Mouse (Mus musculus) ES-Bruce4 (cell line): ENCODE measurements around the gene Clec12b. TPM values are rescaled to one million over a fixed set of nuclear protein-coding genes. Genes with fewer than 3 reads are reported as not detected.

ENCODE experiments used
- H3K27ac ChIP-seq: 2 replicates; pipeline ENCODE4 v1.5.1; 2012; ENCODE audit warnings: low read length, inconsistent platforms; ENCODE audit not compliant: insufficient read depth
- H3K27me3 ChIP-seq: 2 replicates; pipeline ENCODE4 v1.6.1; 2012; ENCODE audit warnings: mild to moderate bottlenecking, low read length, inconsistent platforms; ENCODE audit not compliant: control insufficient read depth, poor library complexity, insufficient read depth, severe bottlenecking
- H3K36me3 ChIP-seq: 2 replicates; pipeline ENCODE4 v1.6.1; 2012; ENCODE audit warnings: inconsistent platforms, mild to moderate bottlenecking, low read length, moderate library complexity; ENCODE audit not compliant: control insufficient read depth, poor library complexity, insufficient read depth, severe bottlenecking
- H3K4me1 ChIP-seq: one replicate; pipeline ENCODE4 v1.8.1; 2011; ENCODE audit warnings: low read length; ENCODE audit not compliant: control insufficient read depth, insufficient read depth
- H3K4me3 ChIP-seq: 2 replicates; pipeline ENCODE4 v1.5.1; 2011; ENCODE audit warnings: low read depth, mild to moderate bottlenecking, low read length
- H3K9ac ChIP-seq: 2 replicates; pipeline ENCODE4 v1.6.1; 2012; ENCODE audit warnings: low read depth, mild to moderate bottlenecking, inconsistent platforms; ENCODE audit not compliant: poor library complexity, severe bottlenecking
- H3K9me3 ChIP-seq: replicated peaks from 2 replicates; pipeline ENCODE4 v1.6.1; 2012; ENCODE audit warnings: mild to moderate bottlenecking, low read length, inconsistent platforms; ENCODE audit not compliant: control insufficient read depth, poor library complexity, insufficient read depth, severe bottlenecking
- CTCF ChIP-seq: IDR thresholded peaks from one replicate; pipeline ENCODE4 v1.8.1; 2011; ENCODE audit warnings: low read depth, low read length
- EP300 ChIP-seq: IDR thresholded peaks from 2 replicates; pipeline ENCODE4 v1.6.1; 2011; ENCODE audit warnings: low read depth, low read length; ENCODE audit not compliant: insufficient read depth
- POLR2A ChIP-seq: IDR thresholded peaks from one replicate; pipeline ENCODE4 v1.8.1; 2011; ENCODE audit warnings: low read length; ENCODE audit not compliant: insufficient read depth
- polyA plus RNA-seq: library from polyadenylated mRNA; stranded (reverse); fragments of >200 nt; gene quantifications from 2 replicates; pipeline ENCODE4 v1.2.4, GENCODE M21; 2011; ENCODE audit warnings: low read depth; ENCODE audit not compliant: missing spikeins, insufficient read depth, insufficient read length

Clec12b gene
- not detected in 2 replicates for polyA plus RNA-seq

- H3K36me3 ChIP-seq = no peaks in the 10 kb centered on the region
- no peak within 1 kb of the TSS for H3K27ac ChIP-seq
- TF ChIP-seq CTCF (no peak), POLR2A (no peak), EP300 (no peak)
- no peak within 1 kb of the TSS for H3K9ac ChIP-seq
- no peaks in the 10 kb centered on the region for H3K27me3 ChIP-seq
- H3K4me3 ChIP-seq = no peak within 1 kb of the TSS
- no peaks in the 10 kb centered on the region for H3K9me3 ChIP-seq
- no peaks in the 10 kb centered on the region for H3K4me1 ChIP-seq
Observed at GRCm38 (mm10) chr6:129385774-129386173, at the start of gene Clec12b. Gene Clec12b, minus strand, starts transcription at chr6:129385874.

GRCm38 (mm10) chr6:129434239-129434638, 48.6 kb upstream of the Clec12b start:
- no peak overlapping the region for H3K27ac ChIP-seq
- no peaks in the 10 kb centered on the region for H3K36me3 ChIP-seq
- H3K9ac ChIP-seq = no peak overlapping the region
- no peaks in the 10 kb centered on the region for H3K4me1 ChIP-seq
- H3K4me3 ChIP-seq = no peak overlapping the region
- no peak for TF ChIP-seq EP300
- TF ChIP-seq POLR2A = no peak
- TF ChIP-seq CTCF = no peak
- H3K9me3 ChIP-seq = no peaks in the 10 kb centered on the region
- no peaks in the 10 kb centered on the region for H3K27me3 ChIP-seq

- Histone ChIP-seq H3K4me3 (no peak overlapping the region), H3K27me3 (no peaks in the 10 kb centered on the region), H3K9me3 (no peaks in the 10 kb centered on the region), H3K27ac (no peak overlapping the region), H3K36me3 (no peaks in the 10 kb centered on the region), H3K4me1 (no peaks in the 10 kb centered on the region), H3K9ac (no peak overlapping the region)
- no peak for TF ChIP-seq EP300
- no peak for TF ChIP-seq POLR2A
- no peak for TF ChIP-seq CTCF
Observed at GRCm38 (mm10) chr6:129427281-129427680, 41.6 kb upstream of the Clec12b start.

GRCm38 (mm10) chr6:129425812-129426211, 40.1 kb upstream of the Clec12b start:
- TF ChIP-seq CTCF = no peak
- TF ChIP-seq EP300 = no peak
- TF ChIP-seq POLR2A = no peak
- no peak overlapping the region for H3K27ac ChIP-seq
- H3K27me3 ChIP-seq = no peaks in the 10 kb centered on the region
- no peaks in the 10 kb centered on the region for H3K36me3 ChIP-seq
- H3K9me3 ChIP-seq = no peaks in the 10 kb centered on the region
- H3K9ac ChIP-seq = no peak overlapping the region
- no peaks in the 10 kb centered on the region for H3K4me1 ChIP-seq
- H3K4me3 ChIP-seq = no peak overlapping the region

GRCm38 (mm10) chr6:129425217-129425616, 39.5 kb upstream of the Clec12b start:
- Histone ChIP-seq H3K36me3 (no peaks in the 10 kb centered on the region), H3K4me3 (no peak overlapping the region), H3K27ac (no peak overlapping the region), H3K4me1 (no peaks in the 10 kb centered on the region), H3K27me3 (no peaks in the 10 kb centered on the region), H3K9ac (no peak overlapping the region), H3K9me3 (no peaks in the 10 kb centered on the region)
- TF ChIP-seq POLR2A = no peak
- no peak for TF ChIP-seq CTCF
- TF ChIP-seq EP300 = no peak

GRCm38 (mm10) chr6:129423734-129424072, 38.0 kb upstream of the Clec12b start:
- Histone ChIP-seq H3K27ac (no peak overlapping the region), H3K9me3 (no peaks in the 10 kb centered on the region), H3K27me3 (no peaks in the 10 kb centered on the region), H3K36me3 (no peaks in the 10 kb centered on the region), H3K4me3 (no peak overlapping the region), H3K4me1 (no peaks in the 10 kb centered on the region), H3K9ac (no peak overlapping the region)
- TF ChIP-seq EP300 = no peak
- no peak for TF ChIP-seq POLR2A
- TF ChIP-seq CTCF = peak; percentile 60
